Mouse (Mus musculus): ENCODE measurements at regions not wholly inside any gene's neighbourhood (a gene's known extent, or its start where the extent isn't known, plus 50 kb on each side); places are given as distances from the start of the nearest gene placed in this dataset.

DNA sequence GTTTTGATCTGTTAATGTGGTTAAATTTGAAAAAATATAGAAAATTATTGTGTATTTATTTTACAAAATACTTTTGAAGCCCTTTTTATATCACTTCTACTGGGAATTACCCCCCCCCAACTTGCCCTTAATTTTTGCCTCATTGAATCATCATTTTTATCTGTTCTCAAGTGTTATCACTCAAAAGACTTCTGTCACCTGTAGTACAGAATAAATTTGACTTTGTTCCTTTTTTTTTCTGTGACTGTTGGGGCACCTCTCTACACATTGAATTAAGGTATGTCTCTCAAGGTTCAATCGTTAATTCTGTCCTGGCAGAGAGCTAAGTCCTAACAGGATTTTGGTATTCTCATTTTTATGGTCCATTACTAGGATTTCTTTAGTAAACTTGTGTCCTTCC lies 1123.0 kb upstream of the Cited2 start:
- DNase-seq = no peak

DNA sequence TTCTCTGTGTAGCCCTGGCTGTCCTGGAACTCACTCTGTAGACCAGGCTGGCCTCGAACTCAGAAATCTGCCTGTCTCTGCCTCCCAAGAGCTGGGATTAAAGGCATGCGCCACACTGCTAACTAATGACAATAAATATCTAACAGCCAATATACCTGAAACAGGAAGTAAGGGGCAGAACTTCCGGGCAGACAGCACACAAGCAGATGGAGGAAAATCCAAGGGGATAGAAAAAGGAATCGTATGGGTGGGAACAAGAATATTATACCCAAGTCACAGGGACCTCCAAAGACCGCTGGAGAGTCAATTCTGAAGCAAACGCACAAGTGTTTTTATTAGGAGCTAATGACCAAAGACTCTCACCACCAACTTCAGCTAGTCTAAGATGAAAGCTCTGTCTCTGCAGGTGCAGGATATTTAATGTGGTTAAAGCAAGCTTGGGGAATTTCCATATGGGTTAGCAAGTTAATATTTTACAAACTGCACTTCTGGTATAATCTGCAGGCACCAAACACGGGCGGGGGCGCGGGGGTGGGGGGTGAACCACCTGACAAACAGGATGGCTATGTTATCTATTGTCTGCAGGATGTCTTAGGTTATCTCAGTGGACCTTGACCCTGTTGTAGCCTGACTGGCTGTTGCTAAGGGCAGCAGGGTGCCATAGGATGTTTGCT lies 1122.3 kb upstream of the Cited2 start:
- no peak for DNase-seq

DNA sequence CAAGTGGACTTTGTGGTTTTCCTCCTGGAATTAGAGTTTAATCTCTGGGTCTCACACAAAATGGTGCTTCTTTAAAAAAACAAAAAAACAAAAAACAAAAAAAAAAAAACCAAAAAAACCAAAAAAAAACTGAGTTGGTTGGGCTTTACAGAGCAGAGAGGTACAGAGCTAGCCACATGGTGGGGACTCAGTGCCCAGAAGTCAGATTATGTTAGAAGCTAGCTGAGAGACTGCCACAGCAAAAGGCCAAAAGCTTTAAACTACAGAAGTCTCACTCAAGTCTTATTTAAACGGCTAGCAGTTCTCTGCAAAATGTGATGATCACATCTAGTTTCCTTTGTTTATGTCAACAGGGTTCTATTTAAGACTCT lies 1121.8 kb upstream of the Cited2 start:
- DNase-seq = no peak

DNA sequence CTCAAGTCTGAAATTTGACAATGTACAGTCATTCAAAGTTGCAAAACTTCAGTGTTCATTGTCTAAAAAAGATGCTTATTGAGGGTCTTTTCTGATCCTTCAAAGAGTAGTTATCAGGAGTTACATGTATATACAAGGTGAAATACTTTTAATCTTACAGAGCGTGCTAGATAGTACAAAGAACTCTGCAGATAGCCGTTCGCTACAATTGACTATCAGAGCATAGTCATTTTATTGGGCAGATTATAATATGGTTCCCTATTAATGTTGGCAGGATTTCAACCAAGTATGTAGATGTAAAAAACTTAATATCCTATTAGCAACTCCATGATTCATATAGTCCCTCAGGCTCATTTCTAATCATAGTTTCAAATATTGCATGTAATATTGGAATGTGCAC lies 1114.7 kb upstream of the Cited2 start:
- DNase-seq = no peak

DNA sequence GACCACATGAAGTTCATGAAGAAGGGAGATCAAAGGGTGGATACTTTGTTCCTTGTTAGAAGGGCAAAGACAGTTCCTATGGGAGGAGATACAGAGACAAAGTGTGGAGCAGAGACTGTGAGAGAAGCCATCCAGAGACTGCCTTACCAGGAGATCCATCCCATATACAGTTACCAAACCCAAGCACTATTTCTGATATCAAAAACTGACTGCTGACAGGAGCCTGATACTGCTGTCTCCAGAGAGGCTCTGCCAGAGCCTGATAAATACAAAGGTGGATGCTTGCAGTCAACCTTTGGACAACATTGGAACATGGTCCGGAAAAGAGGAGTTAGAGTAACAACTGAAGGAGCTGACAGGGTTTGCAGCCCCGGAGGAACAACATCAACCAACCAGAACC lies 1104.3 kb upstream of the Cited2 start:
- no peak for DNase-seq

DNA sequence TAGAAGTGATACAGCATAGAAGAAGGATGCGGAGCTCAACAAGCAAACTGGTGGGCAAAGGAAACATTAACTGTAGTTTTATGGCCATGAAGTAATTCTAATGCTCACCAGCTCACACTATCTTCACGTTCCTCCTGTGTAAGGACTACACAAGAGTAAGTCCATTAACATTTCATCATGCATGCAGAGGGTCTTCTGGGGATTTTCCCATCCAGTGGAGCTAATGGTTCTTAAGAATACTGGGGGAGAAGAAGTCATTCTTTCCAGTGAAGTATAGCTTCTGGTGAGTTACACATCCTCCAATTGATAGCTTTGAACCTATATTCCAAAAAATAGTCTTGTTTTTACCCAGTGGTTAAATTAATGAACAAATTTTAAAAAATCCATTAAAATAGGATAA lies 1103.4 kb upstream of the Cited2 start:
- no peak for DNase-seq

DNA sequence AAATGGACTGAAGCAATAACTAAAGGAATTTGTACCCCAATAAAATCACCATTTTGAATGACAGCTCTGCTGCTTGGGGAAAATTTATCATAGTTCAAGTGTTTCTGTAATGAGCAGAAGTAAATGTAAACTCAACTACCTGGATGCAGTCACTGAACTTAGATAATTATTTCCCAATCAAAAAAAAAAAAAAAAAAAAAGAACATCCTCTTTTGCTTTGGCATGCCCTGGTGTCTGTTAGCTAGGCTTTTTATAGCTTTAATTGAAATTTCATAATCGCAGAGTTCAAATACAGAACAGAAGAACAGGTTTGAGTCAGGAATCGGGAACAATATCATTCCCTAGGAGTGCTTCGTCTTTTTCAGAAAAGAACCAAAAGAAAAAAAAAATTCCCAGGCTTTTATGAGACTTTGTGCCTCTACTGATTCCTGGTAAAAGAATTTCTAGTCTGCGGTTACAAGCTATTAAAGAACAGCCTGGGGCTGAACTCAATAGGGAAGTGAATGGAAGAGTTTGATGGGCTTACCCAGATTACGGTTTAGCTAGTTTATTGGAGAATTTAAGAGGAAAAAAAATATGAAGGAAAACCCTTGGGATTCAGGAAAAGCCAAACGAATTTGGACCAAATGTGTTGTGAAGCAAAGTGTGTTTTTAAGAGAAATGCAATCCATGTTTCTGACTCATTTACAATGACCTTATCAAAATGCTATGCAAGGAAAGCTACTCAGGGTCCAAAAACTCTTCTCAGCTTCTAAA lies 1102.0 kb upstream of the Cited2 start:
- no peak for DNase-seq

DNA sequence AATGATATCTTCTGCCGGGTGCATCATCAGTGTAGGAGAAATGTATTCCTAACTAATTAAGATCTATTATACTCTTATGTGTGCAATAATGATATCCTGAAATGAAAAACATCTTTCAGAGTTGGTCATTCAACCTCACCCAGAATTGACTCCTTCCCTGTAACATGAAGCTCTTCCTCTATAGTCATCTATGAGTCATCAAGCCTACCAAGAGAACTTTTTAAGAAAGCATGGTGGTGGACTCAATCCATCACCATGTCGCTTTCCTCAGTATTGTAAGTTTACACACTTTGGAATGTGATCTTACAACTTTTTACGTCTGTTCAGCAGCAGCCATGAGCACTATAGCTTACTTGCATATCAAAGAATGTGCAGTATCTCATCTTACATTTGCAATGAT lies 1100.2 kb upstream of the Cited2 start:
- DNase-seq = no peak

DNA sequence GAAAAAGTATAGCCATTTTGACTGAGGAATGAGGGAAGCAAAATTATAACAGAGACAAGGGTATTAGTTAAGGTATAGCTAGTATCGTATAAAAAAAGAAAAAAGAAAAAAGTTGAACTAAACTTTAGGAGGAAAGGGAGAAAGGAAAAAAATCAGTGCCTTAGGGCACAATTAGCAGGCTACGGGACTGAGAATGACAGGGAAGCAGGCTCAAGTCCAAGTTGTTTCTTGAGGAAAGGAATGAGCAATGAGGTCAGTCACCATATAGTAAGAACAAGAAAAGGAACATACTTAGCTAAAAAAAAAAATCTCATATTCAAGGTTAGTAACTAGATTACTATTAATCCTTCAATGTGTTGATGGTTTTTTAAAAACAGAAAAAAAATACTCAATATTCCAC lies 1089.8 kb upstream of the Cited2 start:
- no peak for DNase-seq

DNA sequence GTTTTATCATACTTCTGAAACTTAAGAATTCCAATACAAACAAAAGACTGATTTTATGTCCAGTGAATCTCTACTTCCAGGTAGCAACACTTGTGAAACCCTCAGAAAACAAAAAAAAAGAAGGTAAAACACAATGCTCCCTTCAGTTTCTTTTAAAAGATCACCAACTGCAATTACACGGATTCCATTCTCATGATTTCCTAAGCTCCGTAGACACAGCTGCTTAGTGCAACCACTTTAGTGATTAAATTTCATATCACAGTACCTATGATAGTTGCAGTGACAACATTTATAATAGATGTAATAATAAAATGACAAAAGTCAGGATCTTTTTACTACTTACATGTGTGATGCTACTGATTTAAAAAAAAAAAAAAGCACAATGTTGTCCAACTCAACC lies 1087.6 kb upstream of the Cited2 start:
- no peak for DNase-seq

DNA sequence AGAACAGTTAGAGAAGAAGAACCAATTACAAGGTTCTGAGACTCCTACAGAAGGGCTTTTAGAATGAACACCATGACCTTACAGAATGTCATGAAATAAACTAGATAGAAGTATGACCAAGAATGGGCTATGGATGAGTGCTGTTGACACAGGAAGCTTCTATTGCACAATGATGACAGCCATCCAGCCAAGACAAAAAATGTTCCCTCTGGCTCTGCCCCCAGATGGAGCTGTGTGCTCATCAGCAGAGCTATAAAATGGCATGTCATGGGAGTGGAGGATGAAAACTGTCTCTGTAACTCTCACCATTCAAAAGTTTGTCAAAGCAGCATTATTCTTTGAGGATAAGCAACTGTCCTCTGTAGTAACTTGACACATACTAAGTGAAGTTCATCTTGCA lies 1086.0 kb upstream of the Cited2 start:
- peak; percentile 30 to 38 for DNase-seq

DNA sequence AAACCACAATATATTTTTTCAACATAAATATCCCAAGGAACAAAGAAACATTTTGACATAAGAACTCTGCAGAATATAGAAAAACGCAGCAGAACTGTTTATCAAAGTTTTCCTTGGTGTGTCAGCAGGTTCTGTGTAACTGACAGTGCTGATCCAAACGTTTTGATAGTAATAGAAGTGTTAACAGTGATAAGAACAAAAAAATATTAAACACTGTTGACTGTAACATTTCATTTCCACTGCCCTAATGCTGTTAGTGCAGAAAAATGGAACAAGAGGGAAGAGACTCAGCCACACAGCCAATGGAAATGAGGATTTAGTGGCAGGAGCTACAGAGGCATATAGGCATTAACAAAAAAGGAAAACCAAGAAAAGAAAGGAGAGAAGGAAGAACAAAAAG lies 1084.9 kb upstream of the Cited2 start:
- DNase-seq = no peak

DNA sequence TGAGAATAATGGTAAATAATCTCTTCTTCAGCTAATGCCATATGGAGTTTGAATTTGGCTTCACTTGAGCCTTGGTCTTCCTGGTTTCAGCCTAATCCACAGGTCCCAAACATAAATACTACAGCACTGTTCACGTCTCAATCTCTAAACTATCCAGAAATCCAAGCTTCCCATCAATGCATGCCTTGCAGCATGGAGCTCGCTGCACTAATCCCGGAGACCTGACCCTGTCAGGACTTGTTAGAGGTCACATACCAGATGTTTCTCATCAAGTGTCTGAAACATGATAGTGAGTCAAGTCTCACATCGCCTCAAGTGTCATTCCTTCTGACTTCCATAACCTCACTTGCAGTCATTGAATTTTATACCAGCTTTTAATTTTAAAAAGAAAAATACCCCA lies 1082.9 kb upstream of the Cited2 start:
- no peak for DNase-seq

DNA sequence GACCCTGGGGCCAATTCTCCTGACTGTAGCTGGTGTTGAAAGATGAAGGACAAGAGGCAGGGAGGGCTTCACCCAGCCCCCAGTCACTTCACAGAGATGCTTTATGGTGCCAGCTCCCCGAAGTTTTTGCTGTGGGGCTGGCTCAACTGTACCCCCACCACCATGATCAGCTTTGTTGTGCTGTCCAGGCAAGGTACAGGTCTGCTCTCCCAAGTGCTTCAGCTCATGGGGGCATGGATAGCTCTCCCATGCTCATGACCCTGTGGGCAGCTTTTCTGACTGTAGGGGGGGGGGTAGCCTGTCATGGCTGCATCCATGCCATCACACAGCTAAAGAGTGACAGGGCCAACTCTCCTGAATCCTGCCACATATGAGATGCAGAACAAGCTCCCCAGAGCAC lies 1072.9 kb upstream of the Cited2 start:
- DNase-seq = no peak

DNA sequence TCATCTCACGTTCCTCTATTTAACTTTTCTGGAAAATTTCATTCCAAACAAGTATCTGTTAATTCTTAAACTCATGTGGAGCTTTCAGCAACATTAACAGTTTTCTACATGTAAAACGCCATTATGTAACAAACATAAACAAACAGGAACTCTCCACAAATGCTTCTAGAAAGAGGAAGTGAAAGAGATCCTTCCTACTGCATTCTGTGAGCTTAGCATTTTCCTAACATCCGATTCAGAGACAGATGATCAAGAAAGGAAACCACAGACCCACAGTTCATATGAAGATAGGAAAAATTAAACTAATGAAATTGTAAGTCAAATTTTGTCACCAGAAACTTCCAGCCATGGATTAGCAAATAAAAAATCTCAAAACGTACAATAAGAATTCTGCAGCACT lies 1070.6 kb upstream of the Cited2 start:
- no peak for DNase-seq

DNA sequence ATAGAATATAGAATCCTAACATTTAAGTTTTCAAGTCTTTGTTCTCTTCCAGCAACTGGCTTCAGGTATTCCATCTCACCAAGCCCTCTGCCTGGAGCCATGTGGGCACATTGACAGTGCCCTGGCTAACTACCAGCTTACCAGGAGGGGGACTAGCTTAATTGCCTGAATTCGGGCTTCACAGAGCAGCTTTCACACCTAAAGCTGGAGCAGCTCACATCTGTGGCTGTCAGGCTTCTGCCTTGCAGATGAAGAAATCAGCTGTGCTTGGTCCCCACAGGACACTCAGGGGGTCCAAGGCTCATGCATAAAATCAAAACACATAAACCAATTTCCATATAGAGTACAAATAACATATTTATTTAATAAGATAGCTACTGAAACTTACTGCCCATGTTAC lies 1058.5 kb upstream of the Cited2 start:
- no peak for DNase-seq

DNA sequence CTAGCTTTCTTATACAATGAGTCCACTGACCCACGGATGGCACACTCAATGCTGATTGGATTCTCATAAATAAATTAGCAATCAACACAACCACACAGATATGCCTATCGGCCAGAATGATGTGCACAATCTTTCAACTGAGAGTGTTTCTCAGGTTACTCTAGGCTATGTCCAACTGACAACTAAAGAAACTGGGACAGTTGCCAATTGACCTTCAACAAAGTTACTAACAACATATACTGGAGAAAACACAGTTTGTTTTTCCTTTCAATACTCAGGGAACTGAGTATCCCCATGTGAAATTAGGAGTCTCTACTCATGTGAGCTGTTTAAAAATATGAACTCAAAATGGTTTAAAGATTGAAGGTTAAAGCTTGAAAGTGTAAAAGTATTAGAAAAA lies 1052.7 kb upstream of the Cited2 start:
- DNase-seq = no peak

DNA sequence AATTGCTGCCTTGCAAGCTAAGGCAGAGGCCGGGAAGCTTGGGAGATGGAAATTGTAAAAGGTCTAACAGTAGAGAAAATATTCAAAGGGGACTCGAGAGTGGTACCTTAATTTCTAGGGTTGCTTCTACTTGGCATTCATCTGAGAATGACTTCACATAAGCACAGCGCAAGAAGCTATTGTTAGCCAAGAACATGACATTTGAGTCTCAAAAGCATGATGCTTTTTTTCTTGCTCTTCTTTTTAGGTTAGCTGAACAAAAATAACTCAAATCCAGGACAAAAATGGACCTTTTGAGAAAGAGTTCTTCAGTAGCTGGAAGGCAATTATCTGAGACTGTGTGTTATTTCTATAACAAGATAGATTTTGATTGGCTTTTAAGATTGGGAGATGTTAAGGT lies 1042.0 kb upstream of the Cited2 start:
- no peak for DNase-seq

DNA sequence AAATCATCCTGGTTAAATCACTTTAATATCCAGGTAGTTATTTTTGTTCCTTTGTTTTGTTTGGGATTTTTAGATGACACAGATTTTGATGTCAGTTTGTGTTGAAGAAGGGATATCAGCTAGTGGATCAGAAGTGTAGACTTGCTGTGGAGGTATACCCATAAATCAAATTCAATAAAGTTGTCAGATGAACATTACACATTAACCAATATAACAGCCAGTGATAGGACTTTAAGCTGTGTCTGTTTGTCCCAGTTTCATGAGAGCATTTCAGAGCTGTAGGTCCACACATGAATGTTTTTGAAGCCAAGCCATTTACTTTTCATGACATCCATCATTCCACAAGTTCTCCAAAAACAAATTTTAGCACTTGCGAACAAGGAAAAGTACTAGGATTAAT lies 1037.7 kb upstream of the Cited2 start:
- no peak for DNase-seq

DNA sequence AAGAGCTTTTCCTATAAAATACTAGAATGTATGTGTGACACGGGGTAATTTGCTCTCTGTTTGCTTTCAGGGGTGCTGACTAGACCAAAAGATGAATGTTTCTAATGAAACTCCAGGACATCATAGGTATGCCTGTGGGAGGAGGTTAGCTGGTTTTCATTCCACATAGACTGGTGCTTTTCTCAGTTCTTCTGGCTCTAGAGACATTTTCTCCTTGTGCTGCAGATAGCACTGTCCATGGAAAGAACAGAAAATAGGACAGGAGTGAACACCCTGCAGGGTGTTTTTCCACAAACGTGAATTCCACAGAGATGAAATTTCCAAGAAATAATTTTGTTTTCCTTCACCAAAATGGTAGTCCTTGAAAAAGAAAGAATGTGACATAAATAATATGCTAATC lies 1016.0 kb upstream of the Cited2 start:
- no peak for DNase-seq

DNA sequence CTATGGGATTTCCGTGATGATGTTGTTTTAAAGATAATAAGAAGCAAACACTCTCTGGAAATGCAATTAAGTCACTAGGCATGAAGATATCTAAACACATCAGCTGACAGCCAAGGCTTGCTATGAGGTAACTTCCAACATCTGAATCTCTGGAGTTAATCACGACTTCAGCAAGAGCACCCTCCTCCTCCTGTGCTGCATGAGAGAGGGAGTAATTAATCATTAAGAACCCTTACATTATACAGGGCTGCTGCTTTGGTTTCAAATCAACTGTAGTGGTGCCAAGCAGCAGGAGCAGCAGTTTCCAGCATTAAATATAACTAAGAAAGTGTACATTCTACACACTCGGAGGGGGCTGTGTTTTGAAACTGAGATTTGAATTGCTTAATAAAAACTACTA lies 1009.9 kb upstream of the Cited2 start:
- no peak for DNase-seq

DNA sequence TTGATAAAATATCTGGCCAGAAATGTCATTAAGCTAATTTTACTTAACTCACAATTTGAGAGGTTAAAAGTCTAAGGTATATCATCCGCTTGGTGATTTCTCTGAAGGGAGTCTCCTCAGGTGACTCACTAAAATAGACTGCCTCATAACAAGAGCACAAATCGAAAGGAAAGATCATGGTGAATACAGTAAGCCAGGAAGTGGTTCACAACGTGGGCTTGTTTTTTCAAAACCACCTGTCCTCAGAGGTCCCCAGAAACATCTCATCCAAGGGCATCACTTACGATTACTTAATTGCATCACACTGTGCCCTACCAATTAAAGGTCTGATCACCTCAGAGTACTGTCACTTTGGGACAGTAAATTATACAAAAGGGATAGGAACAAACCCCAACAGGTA lies 1009.0 kb upstream of the Cited2 start:
- DNase-seq = no peak

DNA sequence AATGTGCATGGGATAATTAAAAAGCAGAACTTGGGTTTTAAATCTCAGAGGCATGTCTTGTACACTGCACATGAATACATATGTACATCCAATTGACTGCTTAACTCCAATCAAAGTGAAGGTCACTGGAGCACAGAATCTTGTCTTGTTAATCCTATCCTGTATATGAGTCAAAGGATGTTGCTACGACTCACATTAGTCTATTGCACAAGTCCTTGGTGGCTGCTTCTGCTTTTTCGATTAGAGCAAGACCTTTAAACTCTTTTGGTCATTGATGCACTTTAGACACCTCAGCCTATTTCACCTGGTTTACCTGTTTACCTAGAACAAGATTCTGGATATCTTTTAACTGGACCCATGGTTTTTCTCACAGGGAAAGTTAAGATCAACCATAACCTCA lies 1008.5 kb upstream of the Cited2 start:
- DNase-seq = no peak

DNA sequence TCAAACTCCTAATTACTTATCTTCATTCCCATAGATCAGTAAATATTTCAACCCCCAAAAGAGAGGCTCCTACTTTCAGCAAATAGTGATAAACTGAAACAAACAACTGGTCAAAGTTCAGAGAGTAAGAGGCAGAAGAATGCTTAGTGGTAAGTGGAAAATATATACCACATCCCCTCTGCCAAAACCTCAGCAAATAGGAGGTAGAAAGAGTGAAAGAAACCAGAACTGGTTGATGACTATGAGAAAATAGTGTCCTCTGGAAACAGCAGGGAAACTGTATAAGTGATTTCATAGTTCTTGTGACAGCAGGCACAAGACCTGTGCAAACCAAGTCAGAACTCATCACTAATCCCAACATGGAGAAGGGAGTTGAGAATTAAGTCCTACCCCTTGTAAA lies 980.8 kb upstream of the Cited2 start:
- DNase-seq = no peak

DNA sequence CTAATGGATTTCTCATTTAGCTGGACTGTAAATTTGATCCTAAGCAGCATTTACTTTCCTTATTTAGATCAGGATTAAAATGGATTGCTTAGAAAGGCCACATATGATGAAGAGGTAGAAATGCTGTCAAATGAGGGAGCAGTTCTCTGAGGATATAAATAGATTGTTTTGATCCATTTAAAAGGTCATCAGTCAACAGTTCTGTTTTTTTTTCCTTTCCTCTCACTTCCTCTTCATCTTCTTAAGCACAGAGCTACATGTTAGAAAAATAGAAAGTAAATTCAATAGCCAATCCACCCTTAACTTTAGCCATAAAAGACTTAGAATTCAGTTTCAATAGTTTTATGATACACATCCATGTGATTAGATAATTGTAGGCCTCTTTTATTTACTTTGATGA lies 971.5 kb upstream of the Cited2 start:
- DNase-seq = no peak
